Mouse (Mus musculus): ENCODE data around the gene Dnajb12. TPM values are rescaled to one million over a fixed set of nuclear protein-coding genes. Genes with fewer than 3 reads are reported as not detected.

Gene Dnajb12
- polyA plus RNA-seq, 1 experiment: 68.2 TPM

- Histone ChIP-seq H3K9me3 (no peaks in the 10 kb centered on the region), H3K27me3 (replicated peaks) (no peaks in the 10 kb centered on the region), H3K36me3 (replicated peaks; ENCODE audit: low read length) (peaks cover 40% of the 10 kb centered on the region), H3K4me1 (peaks cover 75% of the 10 kb centered on the region), H3K4me3 (replicated peaks) (peak overlapping the region; percentile 93)
- TF ChIP-seq FLI1 (IDR thresholded peaks at IDR 0.05; ENCODE audit: low read length) (no peak), GATA1 (IDR thresholded peaks at IDR 0.05; ENCODE audit: borderline replicate concordance, low read length) (no peak)
These were observed 652 bp downstream of the Dnajb12 start for GRCm38 (mm10) chr10:59880029-59880386.

DNA sequence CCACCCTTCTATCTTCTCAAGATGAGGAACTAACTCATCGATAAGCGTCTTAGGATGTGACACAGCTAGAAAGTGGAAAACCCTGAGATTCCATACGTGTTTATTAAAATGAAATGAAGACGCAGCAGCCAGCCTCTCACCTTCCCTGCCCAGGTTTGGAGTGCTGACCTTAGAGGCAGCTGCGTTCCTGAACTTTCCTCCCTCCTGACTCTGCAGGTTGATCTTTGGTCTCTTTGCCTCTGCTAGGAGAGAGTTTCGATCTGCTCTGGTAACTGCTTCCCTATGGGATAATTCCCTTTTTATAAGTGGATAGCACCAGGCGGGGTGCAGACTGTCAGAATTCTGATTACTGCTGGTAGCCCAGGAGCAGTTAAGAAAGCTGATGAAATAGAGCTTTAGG, 1.5 kb downstream of the Dnajb12 start:
- peaks cover 76% of the 10 kb centered on the region for H3K4me1 ChIP-seq
- TF ChIP-seq FLI1 (IDR thresholded peaks at IDR 0.05; ENCODE audit: low read length): no peak
- H3K4me3 ChIP-seq (replicated peaks): peak overlapping the region; percentile 93
- H3K27me3 ChIP-seq (replicated peaks): no peaks in the 10 kb centered on the region
- peaks cover 49% of the 10 kb centered on the region for H3K36me3 ChIP-seq (replicated peaks; ENCODE audit: low read length)
- H3K9me3 ChIP-seq: no peaks in the 10 kb centered on the region

DNA sequence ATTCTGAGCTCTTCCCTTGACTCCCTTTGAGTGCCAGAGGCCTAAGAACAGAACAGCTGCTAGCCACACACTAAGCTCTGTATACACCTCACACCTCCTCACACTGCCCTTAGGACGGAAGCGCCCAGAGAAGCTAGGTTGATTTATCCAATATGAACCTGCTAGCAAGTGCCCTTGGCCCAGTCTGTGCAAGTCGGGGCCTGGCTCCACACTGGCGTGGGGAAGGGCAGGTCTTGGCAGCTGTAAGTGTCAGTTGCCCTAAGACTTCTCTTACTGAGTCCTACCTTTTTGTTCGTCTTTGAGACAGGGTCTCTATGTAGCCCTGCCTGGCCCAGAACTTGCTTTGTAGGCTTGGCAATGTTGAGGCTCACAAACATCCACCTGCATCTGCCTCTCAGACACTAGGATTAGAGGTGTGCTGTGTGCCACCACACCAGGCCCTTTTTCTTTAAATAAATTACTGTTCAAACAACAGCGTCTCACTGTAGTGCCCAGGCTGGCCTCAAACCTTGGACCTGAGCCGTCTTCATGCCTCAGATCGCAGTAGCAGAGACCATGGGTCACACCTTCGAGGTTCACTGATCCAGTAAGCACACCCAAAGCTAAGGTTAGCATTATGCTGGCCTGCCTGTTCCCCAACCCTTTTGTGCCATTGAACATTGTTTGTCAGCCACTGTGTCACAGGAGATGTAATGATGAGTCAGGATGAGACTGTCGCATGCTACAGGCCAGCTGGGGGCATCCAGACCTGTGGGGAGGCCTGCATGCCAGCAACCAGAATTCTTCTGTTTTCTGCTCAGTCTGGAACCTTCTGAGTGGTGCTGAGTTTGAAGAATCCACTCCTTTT, 5.2 kb downstream of the Dnajb12 start:
- Histone ChIP-seq H3K27me3 (replicated peaks) (no peaks in the 10 kb centered on the region), H3K4me1 (peaks cover 87% of the 10 kb centered on the region), H3K4me3 (replicated peaks) (peak overlapping the region; percentile 74), H3K9me3 (no peaks in the 10 kb centered on the region), H3K36me3 (replicated peaks; ENCODE audit: low read length) (peaks cover 81% of the 10 kb centered on the region)
- TF ChIP-seq GATA1 (IDR thresholded peaks at IDR 0.05; ENCODE audit: borderline replicate concordance, low read length): no peak
- TF ChIP-seq FLI1 (IDR thresholded peaks at IDR 0.05; ENCODE audit: low read length): no peak

DNA sequence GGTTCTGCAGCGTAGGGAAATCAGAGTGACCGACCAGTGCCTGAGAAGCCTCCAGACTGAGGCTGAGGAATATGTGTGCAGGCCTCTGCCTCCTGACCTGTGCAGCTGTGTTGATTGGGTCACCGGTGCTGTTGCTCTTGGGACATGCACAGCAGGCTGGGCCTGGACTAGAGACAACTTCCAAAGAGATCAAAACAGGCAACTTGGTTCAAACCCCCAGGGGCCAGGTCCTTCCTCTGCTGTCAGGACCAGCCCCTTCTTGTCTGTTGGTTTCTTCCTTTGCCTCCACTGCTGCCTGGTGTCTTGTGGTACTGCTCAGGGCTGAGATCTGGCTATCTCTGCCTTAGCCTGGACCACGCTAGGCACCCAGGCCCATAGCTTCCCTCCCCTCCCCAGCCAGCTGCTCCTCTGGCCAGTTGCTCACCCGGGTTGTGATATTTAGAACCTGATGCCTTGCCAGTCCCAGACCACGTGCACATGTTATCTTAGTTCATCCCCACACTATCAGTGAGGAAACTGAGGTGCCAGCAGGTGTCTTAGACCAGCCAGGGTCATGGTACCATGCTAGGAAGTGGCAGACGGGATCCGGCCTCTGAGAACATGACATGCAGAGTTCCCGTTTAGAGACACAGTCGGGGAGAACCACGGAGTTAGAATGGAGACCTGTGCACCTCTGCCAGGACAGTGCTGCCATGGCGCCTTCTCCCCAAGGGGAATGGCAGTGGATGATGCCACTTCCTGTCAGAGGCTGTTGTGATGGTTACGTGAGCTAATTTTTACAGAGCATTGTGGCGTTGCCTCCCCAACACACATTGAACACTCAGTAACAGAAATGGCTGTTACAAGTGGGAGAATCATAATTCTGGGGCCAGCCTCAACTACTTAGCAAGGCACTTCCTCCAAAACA, 6.1 kb downstream of the Dnajb12 start:
- H3K4me3 ChIP-seq (replicated peaks): peak overlapping the region; percentile 76
- no peak for TF ChIP-seq GATA1 (IDR thresholded peaks at IDR 0.05; ENCODE audit: borderline replicate concordance, low read length)
- no peak for TF ChIP-seq FLI1 (IDR thresholded peaks at IDR 0.05; ENCODE audit: low read length)
- H3K9me3 ChIP-seq: no peaks in the 10 kb centered on the region
- H3K36me3 ChIP-seq (replicated peaks; ENCODE audit: low read length): peaks cover 89% of the 10 kb centered on the region
- H3K27me3 ChIP-seq (replicated peaks): no peaks in the 10 kb centered on the region
- peaks cover 96% of the 10 kb centered on the region for H3K4me1 ChIP-seq

DNA sequence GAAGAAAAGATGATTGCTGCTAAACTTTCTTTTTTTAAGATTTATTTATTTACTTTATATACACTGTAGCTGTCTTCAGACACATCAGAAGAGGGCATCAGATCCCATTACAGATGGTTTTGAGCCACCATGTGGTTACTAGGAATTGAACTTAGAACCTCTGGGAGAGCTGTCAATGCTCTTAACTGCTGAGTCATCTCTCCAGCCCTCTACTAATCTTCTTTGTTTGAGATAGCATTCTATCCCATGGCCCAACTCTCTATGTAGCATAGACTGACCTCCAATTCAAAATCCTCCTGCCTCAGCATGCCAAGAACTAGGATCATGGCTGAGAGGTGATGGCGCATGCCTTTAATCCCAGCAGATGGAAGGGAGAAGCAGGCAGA, 6.7 kb downstream of the Dnajb12 start:
- TF ChIP-seq GATA1 (IDR thresholded peaks at IDR 0.05; ENCODE audit: borderline replicate concordance, low read length) (no peak), FLI1 (IDR thresholded peaks at IDR 0.05; ENCODE audit: low read length) (no peak)
- Histone ChIP-seq H3K9me3 (no peaks in the 10 kb centered on the region), H3K36me3 (replicated peaks; ENCODE audit: low read length) (peaks cover 92% of the 10 kb centered on the region), H3K27me3 (replicated peaks) (no peaks in the 10 kb centered on the region), H3K4me3 (replicated peaks) (peak overlapping the region; percentile 7), H3K4me1 (peaks cover 94% of the 10 kb centered on the region)

DNA sequence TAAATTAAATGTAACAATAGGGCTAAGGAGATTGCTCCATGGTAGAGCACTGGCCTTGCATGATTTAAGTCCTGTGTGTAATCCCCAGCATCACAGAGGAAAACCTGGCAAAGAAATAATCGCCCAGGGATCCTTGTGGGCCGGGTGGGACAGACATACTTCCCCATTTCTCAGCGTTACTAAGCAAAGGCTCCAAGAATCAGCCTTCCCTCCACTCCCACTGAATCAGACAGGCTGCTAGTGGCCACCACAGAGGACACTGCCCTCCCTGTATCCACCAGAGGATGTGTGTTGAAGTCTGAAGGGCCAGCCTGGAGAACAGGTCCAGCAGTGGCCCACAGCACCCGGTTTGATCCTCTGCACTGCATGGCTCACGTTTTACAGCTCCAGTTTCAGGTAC, 8.1 kb downstream of the Dnajb12 start:
- peaks cover 92% of the 10 kb centered on the region for H3K4me1 ChIP-seq
- TF ChIP-seq FLI1 (IDR thresholded peaks at IDR 0.05; ENCODE audit: low read length) (no peak), GATA1 (IDR thresholded peaks at IDR 0.05; ENCODE audit: borderline replicate concordance, low read length) (no peak)
- peaks cover 95% of the 10 kb centered on the region for H3K36me3 ChIP-seq (replicated peaks; ENCODE audit: low read length)
- H3K27me3 ChIP-seq (replicated peaks): no peaks in the 10 kb centered on the region
- H3K4me3 ChIP-seq (replicated peaks): peak overlapping the region; percentile 25
- H3K9me3 ChIP-seq: no peaks in the 10 kb centered on the region

DNA sequence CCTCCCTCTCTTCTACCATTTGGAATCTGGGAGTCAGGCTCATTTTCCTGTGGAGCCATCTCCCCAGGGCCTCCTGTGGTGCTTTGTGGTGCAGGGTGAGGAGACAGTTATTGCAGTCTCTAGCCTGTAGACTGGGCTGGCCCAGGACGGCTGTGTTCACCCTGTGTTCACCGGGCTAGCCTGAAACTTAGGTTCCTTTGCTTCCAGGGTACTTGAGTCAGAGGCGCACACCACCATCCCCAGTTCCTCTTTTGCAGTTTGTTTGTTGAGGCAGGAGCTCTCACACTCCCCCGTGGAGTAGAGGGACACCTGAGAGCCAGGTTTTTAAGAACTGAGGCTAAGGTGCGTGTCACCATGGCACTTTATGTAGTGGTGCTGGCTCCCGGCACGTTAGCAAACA, 10.0 kb downstream of the Dnajb12 start:
- no peak for TF ChIP-seq GATA1 (IDR thresholded peaks at IDR 0.05; ENCODE audit: borderline replicate concordance, low read length)
- TF ChIP-seq FLI1 (IDR thresholded peaks at IDR 0.05; ENCODE audit: low read length): no peak

DNA sequence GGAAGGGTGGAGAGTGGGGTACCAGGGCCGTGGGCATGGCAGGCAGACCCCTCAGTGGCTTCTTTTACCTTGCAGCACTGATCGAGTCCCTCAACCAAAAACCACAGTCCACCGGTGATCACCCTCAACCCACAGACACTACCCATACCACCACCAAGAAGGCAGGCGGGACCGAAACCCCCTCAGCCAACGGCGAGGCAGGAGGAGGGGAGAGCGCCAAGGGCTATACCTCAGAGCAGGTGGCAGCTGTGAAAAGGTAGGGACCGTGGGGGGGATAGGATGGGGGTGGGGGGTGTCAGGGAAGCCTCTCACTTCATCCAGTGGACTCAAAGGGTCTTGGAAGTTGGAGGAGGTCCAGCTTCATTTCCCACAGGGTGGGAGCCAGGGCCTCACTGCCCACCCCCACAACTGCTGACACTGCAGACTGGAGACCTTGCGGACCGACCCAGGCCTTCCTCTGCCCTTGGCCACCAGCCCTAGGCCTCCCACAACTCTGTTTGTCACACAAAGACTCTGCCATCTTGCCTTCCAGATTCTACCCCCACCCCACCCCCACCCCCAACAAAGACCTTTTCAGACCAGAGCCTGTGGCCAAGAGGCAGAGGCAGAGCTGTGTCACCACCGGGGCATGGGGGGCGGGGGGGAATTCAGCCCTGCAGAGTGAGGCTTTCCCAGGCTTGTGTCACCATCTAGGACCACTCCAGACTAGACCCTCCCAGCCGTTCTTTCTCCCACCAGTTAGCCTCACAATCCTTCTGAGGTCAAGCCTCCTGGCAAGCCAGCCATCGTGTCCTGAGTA, 10.8 kb downstream of the Dnajb12 start:
- no peaks in the 10 kb centered on the region for H3K9me3 ChIP-seq
- no peaks in the 10 kb centered on the region for H3K27me3 ChIP-seq (replicated peaks)
- H3K4me3 ChIP-seq (replicated peaks): no peak overlapping the region
- TF ChIP-seq GATA1 (IDR thresholded peaks at IDR 0.05; ENCODE audit: borderline replicate concordance, low read length) (no peak), FLI1 (IDR thresholded peaks at IDR 0.05; ENCODE audit: low read length) (no peak)
- peaks cover 92% of the 10 kb centered on the region for H3K4me1 ChIP-seq
- peaks cover 95% of the 10 kb centered on the region for H3K36me3 ChIP-seq (replicated peaks; ENCODE audit: low read length)

More for the DNA sequence above, 10.0 kb downstream of the Dnajb12 start:
- H3K4me1 ChIP-seq: peaks cover 92% of the 10 kb centered on the region
- no peaks in the 10 kb centered on the region for H3K27me3 ChIP-seq (replicated peaks)
- H3K4me3 ChIP-seq (replicated peaks): no peak overlapping the region
- H3K36me3 ChIP-seq (replicated peaks; ENCODE audit: low read length): peaks cover 95% of the 10 kb centered on the region
- no peaks in the 10 kb centered on the region for H3K9me3 ChIP-seq

GRCm38 (mm10) chr10:59892977-59893376, 13.6 kb downstream of the Dnajb12 start:
- Histone ChIP-seq H3K4me1 (peaks cover 92% of the 10 kb centered on the region), H3K36me3 (replicated peaks; ENCODE audit: low read length) (peaks cover 96% of the 10 kb centered on the region), H3K9me3 (no peaks in the 10 kb centered on the region), H3K4me3 (replicated peaks) (no peak overlapping the region), H3K27me3 (replicated peaks) (no peaks in the 10 kb centered on the region)
- TF ChIP-seq GATA1 (IDR thresholded peaks at IDR 0.05; ENCODE audit: borderline replicate concordance, low read length): no peak
- TF ChIP-seq FLI1 (IDR thresholded peaks at IDR 0.05; ENCODE audit: low read length): no peak

Data from megakaryocyte, embryonic 14.5 days (primary cell).